Mouse (Mus musculus) forebrain, postnatal 0 days (tissue): Measurements from ENCODE around the gene Actr3b. TPM values are rescaled to one million over a fixed set of nuclear protein-coding genes. Genes with fewer than 3 reads are reported as not detected.
A peak's percentile ranks its signal among the peaks of the same experiment; 100 is the strongest.
"Not testable (repeated sequence)": the region's sequence is repeated elsewhere in the genome, so short reads cannot be mapped to it uniquely, and the experiment has no call there.

Experiments
- ATAC-seq: fragments of 200-750 bp; cut with Nextera tagmentation; 2 replicates; pipeline ENCODE4 v1.8.0; 2017; ENCODE audit warnings: mild to moderate bottlenecking, moderate library complexity
- DNase-seq: peaks from one replicate; pipeline ENCODE4 v3.0.0-alpha.2; 2015
- H3K27ac ChIP-seq: fragments of 300-500 bp; sonication (generic); 2 replicates; pipeline ENCODE4 v1.5.1; 2014; ENCODE audit warnings: low read depth, mild to moderate bottlenecking, antibody characterized with exemption, low read length, moderate library complexity, mixed read lengths
- H3K27me3 ChIP-seq: fragments of 300-500 bp; sonication (generic); 2 replicates; pipeline ENCODE4 v1.6.1; 2014; ENCODE audit warnings: mild to moderate bottlenecking, low read length, mixed read lengths; ENCODE audit not compliant: insufficient read depth
- H3K36me3 ChIP-seq: fragments of 300-500 bp; sonication (generic); 2 replicates; pipeline ENCODE4 v1.6.1; 2014; ENCODE audit warnings: mild to moderate bottlenecking, moderate library complexity; ENCODE audit not compliant: insufficient read depth
- H3K4me1 ChIP-seq: fragments of 300-500 bp; sonication (generic); 2 replicates; pipeline ENCODE4 v1.6.1; 2014; ENCODE audit warnings: antibody characterized with exemption; ENCODE audit not compliant: insufficient read depth
- H3K4me2 ChIP-seq: fragments of 300-500 bp; sonication (generic); 2 replicates; pipeline ENCODE4 v1.6.1; 2014; ENCODE audit warnings: low read depth, mild to moderate bottlenecking, moderate library complexity
- H3K4me3 ChIP-seq: fragments of 300-500 bp; sonication (generic); 2 replicates; pipeline ENCODE4 v1.5.1; 2014; ENCODE audit warnings: low read depth, low read length, mixed read lengths
- H3K9ac ChIP-seq: fragments of 300-500 bp; sonication (generic); 2 replicates; pipeline ENCODE4 v1.6.1; 2014; ENCODE audit warnings: mild to moderate bottlenecking
- H3K9me3 ChIP-seq: fragments of 300-500 bp; sonication (generic); 2 replicates; pipeline ENCODE4 v1.6.1; 2016; ENCODE audit warnings: low read length
- CTCF ChIP-seq: sonication (generic); IDR thresholded peaks from 2 replicates; pipeline ENCODE4 v1.5.1; 2016; ENCODE audit warnings: antibody characterized with exemption, control low read depth, low read depth
- WGBS: fragments of 180-500 bp; shearing (Covaris S2); extraction: QIAGEN DNeasy Blood & Tissue Kit; methylation state at CpG from one replicate; pipeline ENCODE4 v1.1.7; 2014; 5-methylcytosine and 5-hydroxymethylcytosine counted together
- polyA plus RNA-seq: library from polyadenylated mRNA; unstranded; fragments of >200 nt; fragmentation: Nextera tagmentation; extraction: Ambion mirVana; gene quantifications from 2 replicates; pipeline ENCODE4 v1.2.1, GENCODE M21; 2015
- total RNA-seq: library from RNA; depleted of rRNA; stranded (reverse); fragments of >200 nt; gene quantifications from 2 replicates; pipeline ENCODE4 v1.2.3, GENCODE M21; 2014; rRNA removed

Actr3b gene
- total RNA-seq (31.4 and 45.5 TPM in 2 replicates), polyA plus RNA-seq (90.9 and 107 TPM in 2 replicates)

DNA sequence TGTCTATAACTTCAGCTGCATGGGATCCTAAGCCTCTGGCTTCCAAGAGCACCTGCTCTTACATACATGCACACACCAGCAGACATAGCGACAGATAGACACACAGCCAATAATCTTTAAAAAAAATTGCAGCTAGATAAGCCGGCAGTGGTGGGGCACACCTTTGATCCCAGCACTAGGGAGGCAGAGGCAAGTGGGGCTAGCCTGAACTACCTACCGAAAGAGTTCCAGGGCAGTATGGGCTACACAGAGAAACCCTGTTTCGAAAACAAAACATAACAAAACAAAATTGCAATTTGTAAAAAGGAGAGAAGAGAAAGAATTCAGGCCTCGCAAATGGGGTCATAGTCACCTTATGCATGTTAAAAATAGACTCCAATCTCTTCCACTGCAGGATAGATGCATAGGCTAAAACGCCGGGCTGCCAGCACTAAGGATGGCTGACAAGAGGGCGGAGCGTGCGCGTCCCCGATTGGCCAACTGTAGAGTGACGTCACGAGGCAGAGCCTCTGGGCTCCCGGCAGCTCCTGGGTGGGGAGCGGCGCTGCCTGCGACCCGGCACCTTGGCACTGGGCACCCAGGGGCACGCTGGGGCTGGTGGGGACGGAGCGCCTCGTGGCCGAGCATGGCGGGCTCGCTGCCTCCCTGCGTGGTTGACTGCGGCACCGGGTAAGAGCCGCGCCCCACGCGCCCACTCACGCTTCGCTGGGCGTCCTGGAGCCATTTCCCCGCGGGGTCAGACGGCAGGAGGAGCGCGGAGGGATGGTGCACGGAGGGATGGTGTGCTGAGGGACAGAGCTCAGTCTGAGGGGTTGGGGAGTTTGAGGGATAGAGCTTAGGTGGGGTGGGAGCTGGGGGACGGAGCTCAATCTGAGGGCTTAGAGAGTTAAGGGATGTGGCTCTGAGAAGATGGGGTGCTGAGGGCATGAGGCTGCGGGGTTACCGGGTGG is at the start of gene Actr3b:
Actr3b (plus strand) TSS at position 538 of the 950 bp plus-strand sequence.
- 5% methylated on average over 45 of the region's 45 CpGs for WGBS
- Histone ChIP-seq H3K4me3 (peak within 1 kb of the TSS; percentile 85), H3K9me3 (no peaks in the 10 kb centered on the region), H3K36me3 (no peaks in the 10 kb centered on the region), H3K4me2 (peak within 1 kb of the TSS; percentile 73), H3K27ac (peak within 1 kb of the TSS; percentile 42; the same call in 1 of the 2 replicates), H3K4me1 (peaks cover 13% of the 10 kb centered on the region), H3K27me3 (no peaks in the 10 kb centered on the region), H3K9ac (peak within 1 kb of the TSS; percentile 83)
- peak; percentile 98 for ATAC-seq
- peak; percentile 93 for DNase-seq
- TF ChIP-seq CTCF, result no peak

DNA sequence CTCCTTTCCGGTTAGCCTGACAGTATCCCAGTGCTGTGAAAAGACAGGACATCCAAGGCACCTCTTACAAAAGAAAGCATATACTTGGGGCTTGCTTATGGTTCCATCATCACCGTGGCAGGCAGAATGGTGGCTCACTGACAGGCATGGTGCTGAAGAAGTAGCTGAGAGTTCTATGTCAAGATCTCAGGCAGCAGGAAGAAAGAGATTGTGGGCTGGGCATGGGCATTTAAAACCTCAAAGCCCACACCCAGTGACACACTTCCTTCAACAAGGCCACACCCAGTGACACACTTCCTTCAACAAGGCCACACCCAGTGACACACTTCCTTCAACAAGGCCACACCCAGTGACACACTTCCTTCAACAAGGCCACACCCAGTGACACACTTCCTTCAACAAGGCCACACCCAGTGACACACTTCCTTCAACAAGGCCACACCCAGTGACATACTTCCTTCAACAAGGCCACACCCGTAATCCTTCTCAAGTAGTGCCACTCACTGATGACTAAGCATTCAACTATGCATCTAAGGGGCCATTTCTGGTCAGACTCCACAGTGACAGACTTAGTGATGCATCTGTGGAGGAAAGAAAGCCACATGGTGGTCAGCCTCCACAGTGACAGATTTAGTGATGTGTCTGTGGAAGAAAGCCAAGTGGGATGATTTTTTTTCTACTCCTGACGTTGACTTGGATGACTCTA is 46.6 kb upstream of the Actr3b start:
- H3K9me3 ChIP-seq, H3K27me3 ChIP-seq, H3K27ac ChIP-seq, H3K4me1 ChIP-seq, ATAC-seq, H3K4me2 ChIP-seq, H3K4me3 ChIP-seq, H3K36me3 ChIP-seq, DNase-seq, H3K9ac ChIP-seq: not testable (repeated sequence)
- 93% methylated on average over 4 of the region's 4 CpGs for WGBS

DNA sequence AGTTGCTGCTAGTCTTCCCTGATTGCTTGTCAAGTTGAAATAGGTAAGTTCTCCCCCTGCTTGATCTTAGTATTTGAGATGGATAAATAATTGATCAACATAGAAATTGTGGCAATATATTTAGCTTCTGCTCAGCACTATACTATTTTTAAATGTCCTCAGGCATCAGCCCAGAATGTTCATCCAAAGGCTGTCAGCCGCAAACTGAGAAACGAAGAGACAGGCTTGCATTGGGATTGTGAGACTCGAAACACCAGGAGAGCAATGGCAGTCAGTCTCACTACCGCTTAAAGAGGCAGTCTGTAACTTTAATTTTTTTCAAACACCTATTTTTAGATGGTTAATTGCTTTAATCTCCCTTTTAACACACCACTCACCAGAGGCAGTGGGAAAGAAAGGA is 40.4 kb upstream of the Actr3b start:
- DNase-seq (peak; percentile 29), ATAC-seq (peak; percentile 55)
- 53% methylated on average over 4 of the region's 4 CpGs for WGBS

DNA sequence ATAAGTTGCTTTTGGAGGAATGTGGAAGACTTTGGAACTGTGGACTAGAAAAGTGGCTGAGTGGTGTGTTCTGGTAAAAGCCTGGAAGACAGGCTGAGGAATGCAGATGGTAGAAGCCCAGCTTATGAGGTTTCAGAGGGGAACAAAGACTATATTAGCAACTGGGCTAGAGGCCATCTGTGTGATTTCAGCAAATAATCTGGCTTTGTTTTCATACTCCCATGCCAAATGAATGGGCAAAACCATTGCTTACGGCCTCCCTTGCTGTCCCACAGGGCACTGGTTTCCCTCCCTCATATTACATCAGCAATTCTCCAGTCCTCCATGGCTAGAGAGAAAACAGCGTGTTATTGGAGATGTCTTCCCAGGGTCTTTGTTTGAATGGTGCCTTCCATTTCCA is 36.8 kb upstream of the Actr3b start:
- DNase-seq, result peak; percentile 29
- WGBS, result 51% methylated on average over 2 of the region's 2 CpGs
- H3K36me3 ChIP-seq, result no peaks in the 10 kb centered on the region

More for the DNA sequence above, 40.4 kb upstream of the Actr3b start:
- H3K4me3 ChIP-seq, result no peak overlapping the region
- no peak overlapping the region for H3K4me2 ChIP-seq
- no peak overlapping the region for H3K9ac ChIP-seq
- no peaks in the 10 kb centered on the region for H3K27me3 ChIP-seq
- no peaks in the 10 kb centered on the region for H3K36me3 ChIP-seq
- TF ChIP-seq CTCF, result no peak
- no peaks in the 10 kb centered on the region for H3K4me1 ChIP-seq
- no peaks in the 10 kb centered on the region for H3K9me3 ChIP-seq
- no peak overlapping the region for H3K27ac ChIP-seq

DNA sequence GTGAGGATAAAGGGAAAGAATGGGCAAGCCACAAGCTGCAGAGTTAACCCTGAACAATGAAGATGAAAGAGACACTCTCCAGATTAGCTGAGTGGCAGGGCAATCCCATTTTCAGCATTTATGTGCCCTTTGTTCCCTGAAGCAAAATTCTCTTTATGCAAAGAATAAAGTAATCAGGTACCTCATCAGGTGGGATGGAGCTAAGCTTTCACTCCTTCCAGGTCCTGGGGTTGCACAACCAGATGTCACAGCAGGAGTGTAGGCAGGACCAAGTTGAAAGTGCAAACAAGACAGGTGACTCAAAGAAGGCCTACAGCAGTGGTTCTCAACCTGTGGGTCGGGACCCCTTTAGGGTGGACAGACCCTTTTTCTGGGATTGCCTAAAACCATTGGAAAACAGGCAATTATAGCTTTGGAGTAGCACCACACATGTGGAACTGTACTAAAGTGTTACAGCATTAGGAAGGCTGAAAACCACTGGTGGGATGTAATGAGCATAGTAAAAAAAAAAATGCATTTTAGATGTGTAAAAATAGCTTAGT is 35.6 kb upstream of the Actr3b start:
- Histone ChIP-seq H3K27me3 (no peaks in the 10 kb centered on the region), H3K4me3 (no peak overlapping the region), H3K4me1 (no peaks in the 10 kb centered on the region), H3K27ac (no peak overlapping the region), H3K9ac (no peak overlapping the region), H3K9me3 (no peaks in the 10 kb centered on the region), H3K4me2 (no peak overlapping the region), H3K36me3 (no peaks in the 10 kb centered on the region)
- ATAC-seq, result no peak
- DNase-seq, result no peak
- WGBS, result 31% methylated on average over 1 of the region's 1 CpGs
- TF ChIP-seq CTCF, result no peak

More for the DNA sequence above, 36.8 kb upstream of the Actr3b start:
- no peak overlapping the region for H3K27ac ChIP-seq
- H3K9ac ChIP-seq, result no peak overlapping the region
- H3K4me3 ChIP-seq, result no peak overlapping the region
- H3K27me3 ChIP-seq, result no peaks in the 10 kb centered on the region
- H3K4me2 ChIP-seq, result no peak overlapping the region
- no peaks in the 10 kb centered on the region for H3K9me3 ChIP-seq
- no peak for TF ChIP-seq CTCF
- ATAC-seq, result peak; percentile 27; the same call in 1 of the 2 replicates
- H3K4me1 ChIP-seq, result no peaks in the 10 kb centered on the region

DNA sequence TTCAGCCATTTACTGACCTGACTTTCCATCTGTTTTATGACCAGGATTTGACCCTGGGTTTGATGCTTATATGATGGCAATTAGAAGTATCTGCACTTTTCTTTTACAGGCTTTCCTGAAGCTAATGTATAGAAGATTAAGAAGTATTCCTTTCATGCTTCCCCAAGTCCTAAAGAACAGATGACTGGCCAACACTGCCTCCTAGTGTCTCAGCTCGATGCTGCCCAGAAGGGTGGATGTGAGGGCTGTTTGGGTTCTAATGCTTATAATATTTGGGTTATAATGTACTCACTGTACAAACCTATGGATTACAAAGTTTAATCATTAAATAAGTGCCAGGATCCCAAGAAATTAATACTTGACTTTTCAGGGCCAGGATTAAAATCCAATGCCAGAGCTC is 25.5 kb upstream of the Actr3b start:
- H3K27me3 ChIP-seq, result no peaks in the 10 kb centered on the region
- H3K27ac ChIP-seq, result no peak overlapping the region
- no peaks in the 10 kb centered on the region for H3K9me3 ChIP-seq
- WGBS, result 8% methylated on average over 1 of the region's 1 CpGs
- H3K9ac ChIP-seq, result no peak overlapping the region
- ATAC-seq, result peak; percentile 51; the same call in 1 of the 2 replicates
- DNase-seq, result peak; percentile 50
- no peaks in the 10 kb centered on the region for H3K36me3 ChIP-seq
- peak; percentile 72 for TF ChIP-seq CTCF
- H3K4me3 ChIP-seq, result no peak overlapping the region
- no peak overlapping the region for H3K4me2 ChIP-seq
- H3K4me1 ChIP-seq, result no peaks in the 10 kb centered on the region

DNA sequence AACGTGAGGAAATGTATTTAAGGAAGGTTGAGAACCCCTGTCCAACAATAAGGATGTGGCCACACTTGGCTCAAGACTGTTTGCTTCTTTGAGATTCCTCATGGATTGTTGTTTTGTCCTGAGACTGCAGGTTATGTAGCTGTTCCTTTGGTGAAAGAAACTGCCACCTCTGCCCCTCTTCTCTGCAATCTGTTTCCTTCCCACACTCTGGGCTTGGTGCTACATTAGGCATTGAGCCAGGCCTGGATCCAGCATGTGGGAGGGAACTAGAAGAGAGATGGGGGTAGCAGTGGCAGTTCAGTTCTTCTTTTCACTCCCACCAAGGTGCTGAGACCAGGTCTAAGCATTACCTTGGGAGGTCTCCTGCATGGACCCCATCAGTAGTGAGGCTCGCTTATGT is 23.9 kb upstream of the Actr3b start:
- no peaks in the 10 kb centered on the region for H3K36me3 ChIP-seq
- WGBS, result 77% methylated on average over 2 of the region's 2 CpGs
- no peak for TF ChIP-seq CTCF

More for the DNA sequence above, 23.9 kb upstream of the Actr3b start:
- Histone ChIP-seq H3K4me3 (no peak overlapping the region), H3K9me3 (no peaks in the 10 kb centered on the region), H3K27me3 (no peaks in the 10 kb centered on the region), H3K27ac (no peak overlapping the region), H3K4me1 (no peaks in the 10 kb centered on the region), H3K4me2 (no peak overlapping the region), H3K9ac (no peak overlapping the region)
- DNase-seq (no peak), ATAC-seq (no peak)
